Mouse (Mus musculus) lung, embryonic 15.5 days (tissue): ENCODE measurements around the gene Eif3g. TPM values are rescaled to one million over a fixed set of nuclear protein-coding genes. Genes with fewer than 3 reads are reported as not detected.

Experiments
- ATAC-seq: fragments of 200-750 bp; cut with Nextera tagmentation; 2 replicates; pipeline ENCODE4 v1.8.0; 2017; ENCODE audit warnings: moderate number of reproducible peaks, borderline replicate concordance; ENCODE audit not compliant: low FRiP score, low TSS enrichment; ENCODE audit errors: extremely low read depth
- H3K27ac ChIP-seq: fragments of 300-500 bp; sonication (generic); 2 replicates; pipeline ENCODE4 v1.5.1; 2015; ENCODE audit warnings: moderate library complexity, mild to moderate bottlenecking, inconsistent platforms
- H3K27me3 ChIP-seq: fragments of 300-500 bp; sonication (generic); 2 replicates; pipeline ENCODE4 v1.6.1; 2015; ENCODE audit warnings: inconsistent platforms
- H3K36me3 ChIP-seq: fragments of 300-500 bp; sonication (generic); 2 replicates; pipeline ENCODE4 v1.6.1; 2015; ENCODE audit warnings: inconsistent platforms
- H3K4me1 ChIP-seq: fragments of 300-500 bp; sonication (generic); 2 replicates; pipeline ENCODE4 v1.6.1; 2015; ENCODE audit warnings: inconsistent platforms
- H3K4me2 ChIP-seq: fragments of 300-500 bp; sonication (generic); 2 replicates; pipeline ENCODE4 v1.6.1; 2015; ENCODE audit warnings: inconsistent platforms, mild to moderate bottlenecking, moderate library complexity
- H3K4me3 ChIP-seq: fragments of 300-500 bp; sonication (generic); 2 replicates; pipeline ENCODE4 v1.5.1; 2015; ENCODE audit warnings: mild to moderate bottlenecking, inconsistent platforms
- H3K9ac ChIP-seq: fragments of 300-500 bp; sonication (generic); 2 replicates; pipeline ENCODE4 v1.6.1; 2015; ENCODE audit warnings: inconsistent platforms
- H3K9me3 ChIP-seq: fragments of 300-500 bp; sonication (generic); 2 replicates; pipeline ENCODE4 v1.6.1; 2016; ENCODE audit warnings: inconsistent platforms
- WGBS: fragments of 180-500 bp; shearing (Covaris S2); methylation state at CpG from one replicate; pipeline ENCODE4 v1.1.7; 2015; 5-methylcytosine and 5-hydroxymethylcytosine counted together
- polyA plus RNA-seq: library from polyadenylated mRNA; unstranded; fragments of >200 nt; fragmentation: Nextera tagmentation; extraction: Ambion mirVana; gene quantifications from 2 replicates; pipeline ENCODE4 v1.2.1, GENCODE M21; 2015

The Eif3g gene
- polyA plus RNA-seq, 1 experiment from 2014 or later, result 281 TPM

DNA sequence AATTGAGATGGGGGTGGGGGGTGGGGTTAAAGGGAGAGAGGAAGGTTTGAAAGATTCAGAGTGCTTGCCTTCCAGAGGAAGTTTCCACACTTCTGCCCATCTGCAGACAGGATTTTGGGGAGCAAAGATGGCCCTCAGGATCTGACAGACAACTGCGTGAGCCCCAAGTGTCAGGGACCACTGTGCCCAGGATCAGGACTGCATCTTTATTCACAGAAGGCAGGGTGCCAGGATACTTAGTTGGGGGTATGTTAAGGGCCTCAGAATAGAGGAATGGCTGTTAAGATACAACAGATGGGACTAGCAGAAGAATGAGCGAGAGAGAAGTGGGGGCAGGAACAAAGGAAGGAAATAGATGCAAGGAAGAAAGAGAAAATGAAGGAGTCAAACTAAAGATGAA is 11.9 kb downstream of the Eif3g start:
- Histone ChIP-seq H3K27ac (no peak overlapping the region), H3K9me3 (no peaks in the 10 kb centered on the region), H3K9ac (no peak overlapping the region), H3K27me3 (no peaks in the 10 kb centered on the region), H3K4me2 (no peak overlapping the region), H3K4me3 (no peak overlapping the region), H3K36me3 (peaks cover 24% of the 10 kb centered on the region), H3K4me1 (peaks cover 11% of the 10 kb centered on the region)
- ATAC-seq, result no peak
- 88% methylated on average over 2 of the region's 2 CpGs for WGBS

DNA sequence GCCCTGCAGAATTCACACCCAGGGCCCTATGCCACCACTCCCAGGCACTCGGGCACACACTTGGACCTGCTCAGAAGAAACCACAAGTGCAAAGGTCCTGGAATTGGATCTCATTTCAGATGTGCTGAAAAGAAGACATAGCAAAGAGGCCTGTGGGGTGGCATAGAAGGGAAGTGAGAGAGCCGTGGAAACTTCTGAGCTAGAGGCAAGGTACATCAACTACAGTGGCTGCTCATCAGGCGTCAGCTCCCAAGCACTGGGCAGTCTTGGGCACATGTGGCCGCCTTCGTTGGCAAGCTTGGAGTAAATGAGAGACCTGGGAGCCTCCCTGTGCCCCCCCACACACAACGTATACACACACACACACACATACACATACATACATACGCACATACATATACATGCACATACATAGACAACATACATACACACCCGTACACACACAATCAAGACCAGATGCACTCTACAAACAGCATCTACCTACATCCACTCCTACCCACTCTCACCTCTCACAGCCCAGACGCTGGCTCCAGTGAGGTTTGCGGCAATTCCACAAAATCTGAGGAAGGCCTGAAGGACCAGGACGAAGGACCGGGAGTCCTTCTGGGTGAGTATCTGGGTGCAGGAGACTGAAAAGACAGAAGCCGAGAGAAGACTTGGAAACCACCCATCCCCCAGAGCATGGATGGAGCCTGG is 19.2 kb downstream of the Eif3g start, which contains the start of gene Angptl6:
TSS of gene Angptl6 (minus strand) at position 631 of the 696 bp plus-strand sequence.
- 79% methylated on average over 13 of the region's 13 CpGs for WGBS
- peak within 1 kb of the TSS; percentile 59 for H3K9ac ChIP-seq
- H3K4me3 ChIP-seq, result peak within 1 kb of the TSS; percentile 46
- peak within 1 kb of the TSS; percentile 91 for H3K27ac ChIP-seq
- ATAC-seq, result no peak
- peaks cover 12% of the 10 kb centered on the region; the same call in 1 of the 2 replicates for H3K4me1 ChIP-seq
- H3K4me2 ChIP-seq, result peak within 1 kb of the TSS; percentile 74
- H3K9me3 ChIP-seq, result no peaks in the 10 kb centered on the region
- H3K27me3 ChIP-seq, result no peaks in the 10 kb centered on the region
- no peaks in the 10 kb centered on the region for H3K36me3 ChIP-seq

DNA sequence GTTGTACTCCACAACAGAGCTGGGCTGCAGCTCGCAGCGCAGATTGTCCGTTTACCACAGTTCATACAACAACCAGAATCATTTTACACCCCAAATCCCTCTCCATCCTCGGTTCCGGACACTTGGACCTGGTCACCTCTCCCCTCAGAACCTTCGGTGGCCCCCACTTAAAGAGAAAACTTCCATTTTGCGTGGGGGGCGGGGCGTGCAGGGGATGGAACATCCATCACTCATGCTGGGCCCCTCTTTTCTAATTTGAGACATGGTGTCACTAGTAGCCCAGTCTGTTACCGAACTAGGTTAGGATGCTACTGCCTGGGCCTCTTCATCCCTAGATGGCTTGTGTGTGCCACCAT is 19.7 kb downstream of the Eif3g start:
- H3K9ac ChIP-seq, result peak overlapping the region; percentile 59
- no peak for ATAC-seq
- H3K4me2 ChIP-seq, result peak overlapping the region; percentile 74
- H3K4me3 ChIP-seq, result peak overlapping the region; percentile 46
- WGBS, result 11% methylated on average over 10 of the region's 10 CpGs
- no peaks in the 10 kb centered on the region for H3K9me3 ChIP-seq
- H3K4me1 ChIP-seq, result peaks cover 12% of the 10 kb centered on the region; the same call in 1 of the 2 replicates
- no peaks in the 10 kb centered on the region for H3K27me3 ChIP-seq
- H3K36me3 ChIP-seq, result no peaks in the 10 kb centered on the region
- peak overlapping the region; percentile 91 for H3K27ac ChIP-seq

DNA sequence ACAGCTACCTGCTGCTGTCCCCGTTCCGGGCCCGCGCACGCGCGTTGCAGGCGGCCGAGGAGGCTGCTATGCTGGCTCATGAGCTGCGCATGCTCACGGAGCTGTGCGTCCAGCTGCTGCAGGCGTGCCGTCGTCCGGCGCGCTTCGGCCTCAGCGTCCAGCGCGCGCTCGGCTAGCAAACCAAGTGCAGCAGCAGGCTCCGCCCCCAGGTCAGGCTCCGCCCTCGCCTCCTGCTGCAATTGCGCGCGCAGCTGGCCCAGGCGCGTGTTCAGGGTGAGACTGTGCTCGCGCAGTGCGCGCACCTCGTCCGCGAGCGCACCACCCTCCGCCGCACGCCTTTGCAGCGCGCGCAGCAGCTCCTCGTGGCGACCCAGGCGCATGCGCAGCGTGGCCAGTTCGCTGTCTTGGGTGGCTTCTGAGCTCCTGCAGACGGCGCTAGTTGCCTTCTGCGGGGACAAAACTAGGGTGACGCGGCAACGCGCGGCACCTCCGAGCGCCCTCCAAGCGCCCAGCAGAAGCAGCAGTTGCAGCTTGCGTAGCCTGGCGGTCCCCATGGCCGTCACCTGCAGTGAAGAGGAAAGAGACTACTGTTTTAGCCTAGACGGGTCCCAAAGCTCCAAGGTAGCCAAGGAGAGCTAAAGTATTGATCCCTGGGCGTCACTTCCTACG is 20.2 kb downstream of the Eif3g start:
- Histone ChIP-seq H3K9me3 (no peaks in the 10 kb centered on the region), H3K36me3 (no peaks in the 10 kb centered on the region), H3K4me3 (peak overlapping the region; percentile 46), H3K9ac (peak overlapping the region; percentile 59), H3K27me3 (no peaks in the 10 kb centered on the region), H3K4me1 (peaks cover 12% of the 10 kb centered on the region; the same call in 1 of the 2 replicates), H3K27ac (peak overlapping the region; percentile 91), H3K4me2 (peak overlapping the region; percentile 74)
- under 1% methylated on average over 69 of the region's 69 CpGs for WGBS
- peak; percentile 94 for ATAC-seq

DNA sequence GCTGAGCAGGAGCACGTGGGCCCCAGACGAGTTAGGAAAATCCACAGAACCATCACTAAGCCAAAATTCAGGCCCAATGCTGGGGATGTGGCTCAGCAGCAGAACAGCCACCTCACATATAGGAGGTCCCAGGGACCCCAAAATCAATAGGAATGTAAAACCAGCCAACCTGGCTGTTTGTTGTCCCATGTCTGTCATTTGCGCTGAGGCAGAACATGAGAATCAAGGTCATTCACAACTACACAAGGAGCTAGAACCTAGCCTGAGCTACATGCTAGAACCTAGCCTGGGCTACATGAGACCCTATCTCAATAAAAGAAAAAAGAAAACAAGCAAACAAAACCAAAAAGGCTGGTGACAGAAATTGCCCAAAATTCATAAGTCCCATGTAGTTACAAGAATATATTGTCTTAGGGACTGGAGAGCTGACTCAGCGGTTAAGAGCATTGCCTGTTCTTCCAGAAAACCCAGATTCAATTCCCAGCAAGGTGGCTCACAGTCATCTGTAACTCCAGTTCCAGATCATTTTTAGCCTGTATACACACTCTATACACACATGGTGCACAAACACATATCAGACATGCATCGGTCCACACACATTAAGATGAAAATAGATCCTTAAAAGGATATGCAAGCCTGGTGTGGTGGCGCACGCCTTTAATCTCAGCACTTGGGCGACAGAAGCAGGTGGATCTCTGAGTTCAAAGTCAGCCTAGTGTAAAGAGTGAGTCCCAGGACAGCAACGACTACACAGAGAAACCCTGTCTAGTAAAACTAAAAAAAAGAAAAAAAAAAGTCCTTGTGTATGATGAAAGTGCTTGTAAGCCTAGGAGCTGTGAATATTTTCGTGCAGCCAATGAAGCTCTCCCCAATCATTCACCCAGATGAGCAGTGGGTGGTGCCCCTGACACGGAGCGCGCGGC is 21.0 kb downstream of the Eif3g start:
- no peaks in the 10 kb centered on the region for H3K36me3 ChIP-seq
- peak overlapping the region; percentile 74 for H3K4me2 ChIP-seq
- H3K27ac ChIP-seq, result 0 out of 2 replicates have a peak overlapping the region, but pooled peaks have one; percentile 20
- no peaks in the 10 kb centered on the region for H3K9me3 ChIP-seq
- peak overlapping the region; percentile 34; the same call in 1 of the 2 replicates for H3K9ac ChIP-seq
- WGBS, result 35% methylated on average over 14 of the region's 14 CpGs
- peak overlapping the region; percentile 46 for H3K4me3 ChIP-seq
- H3K27me3 ChIP-seq, result no peaks in the 10 kb centered on the region
- no peak for ATAC-seq
- H3K4me1 ChIP-seq, result peaks cover 12% of the 10 kb centered on the region; the same call in 1 of the 2 replicates

DNA sequence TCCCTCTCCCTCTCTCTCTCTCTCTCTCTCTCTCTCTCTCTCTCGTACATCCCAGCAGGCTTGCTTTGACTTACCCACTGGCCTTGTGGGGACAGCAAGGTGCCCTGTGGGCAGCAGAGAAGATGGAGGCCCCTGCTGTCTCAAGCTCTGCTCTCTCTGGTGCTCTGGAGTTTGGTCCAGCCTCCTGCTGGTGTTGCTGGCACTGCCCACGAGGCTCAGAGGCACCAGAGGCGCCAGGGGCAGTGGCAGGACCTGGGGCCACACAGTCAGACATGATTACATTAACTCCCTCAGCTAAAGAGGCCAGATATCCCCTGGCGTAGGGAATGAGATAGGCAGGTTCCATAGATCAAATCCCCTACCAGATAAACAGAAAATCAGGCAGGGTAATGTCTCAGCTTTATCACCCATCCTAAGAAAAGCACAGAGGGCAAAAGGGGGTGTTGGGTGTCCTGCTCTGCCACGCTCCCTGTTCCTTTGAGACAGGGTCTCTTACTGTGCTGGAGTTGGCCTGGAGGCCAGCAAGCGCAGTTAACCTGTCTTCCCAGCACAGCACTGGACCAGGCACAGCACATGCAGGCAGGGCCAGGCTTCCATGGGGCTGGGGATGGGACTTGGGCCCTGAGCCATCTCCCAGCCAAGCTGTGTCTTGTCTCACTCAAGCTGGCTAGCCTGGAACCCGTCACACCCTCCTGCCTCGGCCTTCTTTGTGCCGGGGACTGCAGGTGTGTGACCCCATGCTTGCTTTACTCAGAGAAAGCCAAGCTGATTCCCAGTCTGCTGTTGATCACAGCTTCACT is 21.9 kb downstream of the Eif3g start:
- Histone ChIP-seq H3K4me1 (peaks cover 12% of the 10 kb centered on the region; the same call in 1 of the 2 replicates), H3K36me3 (no peaks in the 10 kb centered on the region), H3K27me3 (no peaks in the 10 kb centered on the region), H3K4me3 (no peak overlapping the region), H3K9me3 (no peaks in the 10 kb centered on the region), H3K9ac (no peak overlapping the region), H3K4me2 (no peak overlapping the region), H3K27ac (no peak overlapping the region)
- ATAC-seq, result no peak
- WGBS, result 61% methylated on average over 8 of the region's 9 CpGs

DNA sequence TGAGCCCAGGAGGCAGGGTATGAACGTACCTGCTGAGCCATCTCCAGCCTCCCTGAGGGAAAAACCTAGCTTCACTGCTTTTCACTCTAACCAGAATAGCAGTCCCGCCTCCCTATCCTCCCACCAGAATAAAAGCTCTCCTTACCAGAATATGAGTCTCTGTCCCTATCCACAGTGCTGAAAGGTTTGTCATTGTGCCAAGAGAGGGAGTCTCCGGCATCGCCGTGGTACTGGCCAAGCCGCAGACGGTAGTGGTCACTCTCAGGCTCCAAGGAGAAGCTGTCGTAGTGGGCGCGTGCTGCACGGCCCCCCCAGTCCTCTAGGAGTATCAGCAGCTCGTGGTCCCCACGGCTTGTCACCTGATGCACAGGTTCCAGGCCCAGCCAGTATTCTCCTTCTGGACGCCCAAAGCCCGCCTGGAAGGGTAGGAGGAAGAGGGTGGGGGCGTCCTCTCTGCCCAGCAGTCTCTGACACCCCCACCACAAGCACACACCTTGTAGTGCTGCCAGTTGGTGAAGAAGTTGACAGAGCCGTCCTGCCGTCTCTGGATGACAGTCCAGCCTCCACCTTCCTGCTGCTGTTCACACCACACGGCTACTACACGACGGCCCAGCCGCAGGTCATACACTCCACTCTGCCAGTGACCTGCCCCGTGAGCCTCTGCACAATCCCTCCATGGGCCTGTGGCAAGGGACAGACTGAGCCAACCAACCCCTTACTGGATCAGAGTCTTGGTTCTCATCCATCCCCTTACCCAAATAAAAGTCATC is 23.2 kb downstream of the Eif3g start:
- no peak overlapping the region for H3K9ac ChIP-seq
- H3K4me1 ChIP-seq, result peaks cover 12% of the 10 kb centered on the region; the same call in 1 of the 2 replicates
- no peaks in the 10 kb centered on the region for H3K9me3 ChIP-seq
- peaks cover 2% of the 10 kb centered on the region; the same call in 1 of the 2 replicates for H3K36me3 ChIP-seq
- no peak overlapping the region for H3K4me3 ChIP-seq
- no peak overlapping the region for H3K4me2 ChIP-seq
- no peak for ATAC-seq
- WGBS, result 57% methylated on average over 23 of the region's 23 CpGs
- peaks cover 4% of the 10 kb centered on the region for H3K27me3 ChIP-seq
- no peak overlapping the region for H3K27ac ChIP-seq

DNA sequence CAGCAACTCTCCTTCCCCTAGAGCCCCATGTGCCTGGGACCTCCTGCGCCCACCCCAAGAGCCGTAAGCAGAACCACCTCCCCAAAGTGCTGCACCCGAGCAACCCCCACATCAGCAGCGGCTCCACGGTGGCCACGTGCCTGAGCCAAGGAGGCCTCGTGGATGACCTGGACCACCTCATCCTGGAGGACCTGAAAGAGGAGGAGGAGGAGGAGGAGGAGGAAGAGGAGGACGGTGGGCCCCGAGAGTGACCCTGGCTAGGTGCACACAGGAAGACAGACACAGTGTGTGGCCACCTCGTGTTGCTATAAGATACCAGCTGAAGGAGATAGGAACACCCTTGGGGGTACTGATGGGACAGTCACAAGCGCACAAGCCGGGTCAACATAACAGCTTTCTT is 24.9 kb downstream of the Eif3g start:
- H3K9me3 ChIP-seq, result no peaks in the 10 kb centered on the region
- H3K27ac ChIP-seq, result no peak overlapping the region
- 83% methylated on average over 12 of the region's 12 CpGs for WGBS
- ATAC-seq, result no peak
- peaks cover 8% of the 10 kb centered on the region for H3K4me1 ChIP-seq
- no peak overlapping the region for H3K9ac ChIP-seq
- H3K4me2 ChIP-seq, result no peak overlapping the region
- peaks cover 3% of the 10 kb centered on the region; the same call in 1 of the 2 replicates for H3K36me3 ChIP-seq
- H3K4me3 ChIP-seq, result no peak overlapping the region
- H3K27me3 ChIP-seq, result peaks cover 21% of the 10 kb centered on the region

DNA sequence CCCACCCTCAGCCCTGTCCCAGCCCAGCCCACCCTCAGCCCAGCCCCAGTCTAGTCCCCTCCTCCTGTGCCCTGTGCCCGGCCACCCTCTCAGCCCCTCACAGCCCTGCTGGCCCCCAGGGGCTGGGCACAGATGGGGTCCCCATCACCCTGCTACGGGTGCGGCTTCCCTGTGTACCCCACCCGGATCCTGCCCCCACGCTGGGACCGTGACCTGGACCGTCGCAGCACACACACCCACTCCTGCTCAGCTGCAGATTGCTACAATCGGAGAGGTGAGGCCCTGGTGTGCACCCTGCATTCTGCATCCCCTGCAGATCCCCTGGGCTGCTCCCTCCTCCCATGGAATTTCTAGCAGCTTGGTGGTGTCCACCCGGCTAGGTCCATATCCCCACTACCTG is 25.4 kb downstream of the Eif3g start:
- H3K4me1 ChIP-seq, result peaks cover 12% of the 10 kb centered on the region
- H3K4me2 ChIP-seq, result no peak overlapping the region
- 78% methylated on average over 9 of the region's 10 CpGs for WGBS
- peaks cover 3% of the 10 kb centered on the region; the same call in 1 of the 2 replicates for H3K36me3 ChIP-seq
- no peaks in the 10 kb centered on the region for H3K9me3 ChIP-seq
- H3K27me3 ChIP-seq, result peaks cover 26% of the 10 kb centered on the region
- no peak overlapping the region for H3K9ac ChIP-seq
- H3K27ac ChIP-seq, result no peak overlapping the region
- no peak for ATAC-seq
- H3K4me3 ChIP-seq, result no peak overlapping the region
